In the genomic region with DNA sequence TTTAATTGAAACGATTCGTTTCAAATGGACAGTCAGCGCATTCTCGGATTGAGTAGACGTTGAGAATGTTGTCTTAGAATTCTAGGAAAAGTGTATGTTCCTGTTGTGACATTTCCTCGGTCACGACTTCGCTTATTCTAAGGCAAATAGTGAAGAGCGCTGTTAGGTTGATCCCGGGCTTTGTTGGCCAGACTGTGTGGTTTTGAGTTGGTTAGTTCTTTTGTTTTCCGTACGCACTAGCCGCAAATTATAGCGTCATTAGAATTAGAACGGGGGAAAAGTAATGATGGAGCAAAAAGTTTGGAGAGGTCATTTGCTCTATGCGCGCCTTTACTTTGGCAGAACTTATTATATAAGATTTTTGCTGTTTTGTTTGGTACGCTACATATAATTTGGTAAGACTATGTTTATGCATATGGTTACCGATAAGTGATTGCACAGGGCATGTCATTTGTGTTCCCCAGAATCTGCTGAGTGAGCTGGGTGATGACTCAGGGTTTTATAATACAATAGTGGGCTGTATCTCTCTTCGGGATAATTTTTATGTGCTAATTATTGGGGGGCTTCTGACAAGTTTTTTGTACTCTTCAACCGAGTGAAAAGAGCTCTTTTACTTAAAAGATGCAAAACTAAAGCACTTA, we compare ENCODE assay signal across 8 mouse cellular contexts. TPM values are rescaled to one million over a fixed set of nuclear protein-coding genes. Genes with fewer than 3 reads are reported as not detected.
A peak's percentile ranks its signal among the peaks of the same experiment; 100 is the strongest.
DNase-seq lines count a peak whose midpoint lies in the region; ATAC-seq and TF ChIP-seq lines count a peak whose summit lies in the region.

No protein-coding gene starts in this region.

- peak overlapping the region; percentile 98 for H3K27ac ChIP-seq in gastrocnemius, adult 2 months
- H3K27ac ChIP-seq in forebrain, embryonic 16.5 days (ENCODE audit: low read length) = no peak overlapping the region
- H3K27ac ChIP-seq in liver, embryonic 15.5 days (replicated peaks) = peak overlapping the region; percentile 89
- H3K27ac ChIP-seq in stomach, embryonic 16.5 days (ENCODE audit: low read length) = no peak overlapping the region

- ATAC-seq in forebrain, embryonic 16.5 days = no peak
- no peak for ATAC-seq in liver, embryonic 15.5 days (ENCODE audit: insufficient read depth)
- ATAC-seq in stomach, embryonic 16.5 days (ENCODE audit: insufficient read depth, low FRiP score) = no peak

- peak overlapping the region; percentile 90 for H3K4me3 ChIP-seq in gastrocnemius, adult 2 months
- H3K4me3 ChIP-seq in forebrain, embryonic 16.5 days (replicated peaks; ENCODE audit: low read length) = peak overlapping the region; percentile 96
- H3K4me3 ChIP-seq in liver, embryonic 15.5 days (replicated peaks) = peak overlapping the region; percentile 100
- H3K4me3 ChIP-seq in stomach, embryonic 16.5 days (replicated peaks; ENCODE audit: low read length) = peak overlapping the region; percentile 97

- DNase-seq in gastrocnemius, adult 2 months = no peak
- no peak for DNase-seq in gastrocnemius, postnatal 14 days
- peak; percentile 54 for DNase-seq in Muller cell, postnatal 12 days (ENCODE audit: inconsistent ontology term)
- DNase-seq in natural killer cell, adult 2 months (ENCODE audit: low spot score in 2 of 2) = no peak
- DNase-seq in right cerebral cortex, postnatal 14 days = no peak

- H3K4me2 ChIP-seq in forebrain, embryonic 16.5 days (ENCODE audit: low read length) = peak overlapping the region; percentile 80
- peak overlapping the region; percentile 83 for H3K4me2 ChIP-seq in liver, embryonic 15.5 days
- peak overlapping the region; percentile 67 for H3K4me2 ChIP-seq in stomach, embryonic 16.5 days (ENCODE audit: low read depth, low read length)

- no peak for TF ChIP-seq CTCF in gastrocnemius, adult 2 months (IDR thresholded peaks at IDR 0.05)

- H3K9ac ChIP-seq in forebrain, embryonic 16.5 days (replicated peaks; ENCODE audit: low read depth, low read length) = peak overlapping the region; percentile 92
- peak overlapping the region; percentile 100 for H3K9ac ChIP-seq in liver, embryonic 15.5 days
- H3K9ac ChIP-seq in stomach, embryonic 16.5 days (ENCODE audit: low read length) = peak overlapping the region; percentile 98

- WGBS in forebrain, embryonic 16.5 days = 2% methylated on average over 21 of the region's 21 CpGs
- 2% methylated on average over 21 of the region's 21 CpGs for WGBS in liver, embryonic 15.5 days (ENCODE audit: insufficient replicate concordance)
- WGBS in stomach, embryonic 16.5 days = 2% methylated on average over 21 of the region's 21 CpGs

- intact Hi-C loops in gastrocnemius, adult 2 months (cut with DNase I) = no loop called here
- intact Hi-C loops in gastrocnemius, postnatal 14 days (cut with DNase I; ENCODE audit: low total_unique reads) = no loop called here

- peaks cover 14% of the 10 kb centered on the region for H3K4me1 ChIP-seq in forebrain, embryonic 16.5 days (replicated peaks; ENCODE audit: control insufficient read depth, insufficient read depth, low read length)
- peaks cover 39% of the 10 kb centered on the region for H3K4me1 ChIP-seq in liver, embryonic 15.5 days (replicated peaks)
- H3K4me1 ChIP-seq in stomach, embryonic 16.5 days (ENCODE audit: control insufficient read depth, insufficient read depth, low read length) = peaks cover 2% of the 10 kb centered on the region; the same call in 1 of the 2 replicates

- H3K27me3 ChIP-seq in forebrain, embryonic 16.5 days (replicated peaks; ENCODE audit: control insufficient read depth, insufficient read depth, low read length) = no peaks in the 10 kb centered on the region
- no peaks in the 10 kb centered on the region for H3K27me3 ChIP-seq in liver, embryonic 15.5 days
- H3K27me3 ChIP-seq in stomach, embryonic 16.5 days (ENCODE audit: control insufficient read depth, insufficient read depth, low read length) = no peaks in the 10 kb centered on the region

- H3K9me3 ChIP-seq in forebrain, embryonic 16.5 days (ENCODE audit: control insufficient read depth, low read length) = no peaks in the 10 kb centered on the region
- no peaks in the 10 kb centered on the region for H3K9me3 ChIP-seq in liver, embryonic 15.5 days (replicated peaks)
- no peaks in the 10 kb centered on the region for H3K9me3 ChIP-seq in stomach, embryonic 16.5 days (replicated peaks; ENCODE audit: control insufficient read depth, low read length)

- H3K36me3 ChIP-seq in forebrain, embryonic 16.5 days (ENCODE audit: control insufficient read depth, insufficient read depth) = no peaks in the 10 kb centered on the region
- H3K36me3 ChIP-seq in liver, embryonic 15.5 days (replicated peaks) = no peaks in the 10 kb centered on the region
- no peaks in the 10 kb centered on the region for H3K36me3 ChIP-seq in stomach, embryonic 16.5 days (ENCODE audit: control insufficient read depth, insufficient read depth, low read length)

RNA-seq across cellular contexts. Expression of gene Psme4, which starts 1.4 kb away (rescaled TPM):
- 100 to 1,000 TPM; 145 to 206 TPM for total RNA-seq in gastrocnemius, adult 2 months (2021)
- 10 to 100 TPM; 79.1 to 91.1 TPM for total RNA-seq in gastrocnemius, postnatal 14 days (2021)
- polyA plus RNA-seq in forebrain, embryonic 16.5 days (2015; fragmentation: Nextera tagmentation; extraction: Ambion mirVana) = 17.2 and 17.6 TPM in 2 replicates
- 7.6 and 9.2 TPM in 2 replicates for polyA plus RNA-seq in liver, embryonic 15.5 days (2015; fragmentation: Nextera tagmentation; extraction: Ambion mirVana)
- 14.7 and 16.1 TPM in 2 replicates for polyA plus RNA-seq in stomach, embryonic 16.5 days (2015; fragmentation: Nextera tagmentation; extraction: Ambion mirVana)

Comparison
In these comparisons a context has a peak if more than half of its experiments do, and no peak if none do; other contexts are left out.
1. H3K27ac ChIP-seq: peak in gastrocnemius, adult 2 months (single experiment) and liver, embryonic 15.5 days (single experiment); none in forebrain, embryonic 16.5 days (single experiment) and stomach, embryonic 16.5 days (single experiment).
2. Peak in every context shown above with its lines, with median percentiles within 50 percentile points of each other: H3K4me3 ChIP-seq, H3K4me2 ChIP-seq and H3K9ac ChIP-seq.